Mouse (Mus musculus): ENCODE data around the gene Ascc2. TPM values are rescaled to one million over a fixed set of nuclear protein-coding genes. Genes with fewer than 3 reads are reported as not detected.

Gene Ascc2
- polyA plus RNA-seq (2014; fragmentation: Nextera tagmentation; extraction: Ambion mirVana): 28.4 and 29.0 TPM in 2 replicates

DNA sequence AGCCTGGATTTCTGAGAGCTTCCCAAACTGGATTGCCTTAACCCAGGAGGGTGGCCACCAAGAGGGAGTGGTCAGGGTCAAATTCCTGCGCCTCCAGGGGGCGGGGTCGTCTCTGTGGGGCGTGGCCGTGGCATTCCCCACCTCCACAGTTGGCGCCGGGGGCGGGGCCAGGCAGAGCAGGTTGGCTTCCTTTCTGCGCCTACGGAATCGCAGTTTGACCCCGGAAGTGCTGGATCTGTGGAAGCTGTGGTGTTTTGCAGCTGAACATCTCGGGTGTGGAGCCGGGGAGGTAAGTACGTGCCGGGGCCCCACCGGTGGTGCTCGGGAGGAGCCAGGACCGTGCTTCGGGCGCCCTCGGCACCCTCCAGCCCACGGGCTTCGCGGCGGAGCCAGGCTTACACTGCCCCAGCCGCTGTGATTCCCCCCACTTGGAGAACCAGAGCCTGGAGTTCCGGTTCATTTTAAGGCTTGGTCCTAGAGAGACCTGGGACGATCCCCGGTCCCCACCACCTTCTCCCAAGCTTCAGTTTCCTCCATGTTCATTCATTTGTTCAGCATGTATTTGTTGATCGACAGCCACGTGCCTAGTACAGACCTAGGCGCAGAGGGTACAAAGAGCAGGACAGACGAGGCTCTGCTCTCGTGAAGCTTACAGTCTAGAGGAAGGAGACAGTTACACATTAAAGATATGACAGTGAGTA lies at the start of gene Ascc2:
TSS of gene Ascc2 (plus strand) at position 214 of the 701 bp plus-strand sequence.
- Histone ChIP-seq H3K4me2 (peak within 1 kb of the TSS; percentile 77), H3K27me3 (ENCODE audit: control insufficient read depth, insufficient read depth, low read length) (no peaks in the 10 kb centered on the region), H3K27ac (ENCODE audit: low read depth, low read length) (peak within 1 kb of the TSS; percentile 74), H3K4me3 (ENCODE audit: low read depth, low read length) (peak within 1 kb of the TSS; percentile 86), H3K4me1 (ENCODE audit: control insufficient read depth, insufficient read depth, low read length) (peaks cover 8% of the 10 kb centered on the region), H3K36me3 (ENCODE audit: control insufficient read depth, insufficient read depth, low read length) (no peaks in the 10 kb centered on the region), H3K9me3 (replicated peaks; ENCODE audit: control insufficient read depth, low read length) (no peaks in the 10 kb centered on the region), H3K9ac (ENCODE audit: low read depth, low read length) (peak within 1 kb of the TSS; percentile 80)
- peak; percentile 93 for ATAC-seq (replicated peaks; ENCODE audit: insufficient number of reproducible peaks, low FRiP score, low TSS enrichment)
- under 1% methylated on average over 35 of the region's 35 CpGs for WGBS (ENCODE audit: insufficient replicate concordance)

DNA sequence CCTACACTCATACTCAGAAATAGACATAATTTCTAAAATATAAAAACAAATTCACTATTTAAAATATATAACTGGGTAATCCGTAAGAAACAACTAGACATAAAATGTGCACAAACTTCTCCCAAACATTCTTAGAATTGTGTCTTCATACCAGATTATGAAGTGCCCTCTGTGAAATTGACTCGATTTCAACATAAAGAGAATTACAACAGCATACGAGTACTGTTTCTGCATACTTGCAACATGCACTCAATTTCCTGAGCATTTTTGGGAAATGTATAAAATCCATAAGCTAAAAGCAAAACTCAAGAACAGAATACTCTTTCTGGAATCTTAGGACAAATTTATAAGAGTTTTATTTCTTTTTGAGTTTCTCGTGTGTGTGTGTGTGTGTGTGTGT lies 45.7 kb upstream of the Ascc2 start:
- Histone ChIP-seq H3K27me3 (ENCODE audit: control insufficient read depth, insufficient read depth, low read length) (no peaks in the 10 kb centered on the region), H3K9me3 (replicated peaks; ENCODE audit: control insufficient read depth, low read length) (no peaks in the 10 kb centered on the region), H3K4me2 (no peak overlapping the region), H3K9ac (ENCODE audit: low read depth, low read length) (no peak overlapping the region), H3K4me1 (ENCODE audit: control insufficient read depth, insufficient read depth, low read length) (peaks cover 11% of the 10 kb centered on the region), H3K36me3 (ENCODE audit: control insufficient read depth, insufficient read depth, low read length) (no peaks in the 10 kb centered on the region), H3K27ac (ENCODE audit: low read depth, low read length) (no peak overlapping the region), H3K4me3 (ENCODE audit: low read depth, low read length) (no peak overlapping the region)
- no peak for ATAC-seq (replicated peaks; ENCODE audit: insufficient number of reproducible peaks, low FRiP score, low TSS enrichment)
- 86% methylated on average over 4 of the region's 4 CpGs for WGBS (ENCODE audit: insufficient replicate concordance)

DNA sequence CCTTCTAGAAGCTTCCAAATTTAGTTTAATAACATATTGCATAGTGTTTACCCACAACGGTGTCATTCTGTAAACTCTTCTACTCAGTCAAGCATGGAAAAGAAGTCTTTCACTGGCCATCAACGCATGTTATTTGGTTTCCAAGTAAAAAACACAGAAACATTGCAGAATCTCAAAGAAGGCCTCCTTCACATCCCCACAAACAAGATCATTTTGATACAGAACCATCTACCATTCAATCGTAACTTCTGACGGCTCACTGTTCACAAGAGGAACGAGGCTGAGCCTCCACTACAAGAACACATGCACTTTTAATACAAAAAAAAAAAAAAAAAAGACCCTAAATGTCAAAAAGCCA lies 44.1 kb upstream of the Ascc2 start:
- no peaks in the 10 kb centered on the region for H3K9me3 ChIP-seq (replicated peaks; ENCODE audit: control insufficient read depth, low read length)
- H3K4me2 ChIP-seq: peak overlapping the region; percentile 73
- H3K9ac ChIP-seq (ENCODE audit: low read depth, low read length): peak overlapping the region; percentile 98
- no peak for ATAC-seq (replicated peaks; ENCODE audit: insufficient number of reproducible peaks, low FRiP score, low TSS enrichment)
- H3K4me1 ChIP-seq (ENCODE audit: control insufficient read depth, insufficient read depth, low read length): peaks cover 11% of the 10 kb centered on the region
- H3K36me3 ChIP-seq (ENCODE audit: control insufficient read depth, insufficient read depth, low read length): no peaks in the 10 kb centered on the region
- H3K27me3 ChIP-seq (ENCODE audit: control insufficient read depth, insufficient read depth, low read length): no peaks in the 10 kb centered on the region
- 35% methylated on average over 5 of the region's 5 CpGs for WGBS (ENCODE audit: insufficient replicate concordance)
- H3K4me3 ChIP-seq (ENCODE audit: low read depth, low read length): peak overlapping the region; percentile 98
- no peak overlapping the region for H3K27ac ChIP-seq (ENCODE audit: low read depth, low read length)

DNA sequence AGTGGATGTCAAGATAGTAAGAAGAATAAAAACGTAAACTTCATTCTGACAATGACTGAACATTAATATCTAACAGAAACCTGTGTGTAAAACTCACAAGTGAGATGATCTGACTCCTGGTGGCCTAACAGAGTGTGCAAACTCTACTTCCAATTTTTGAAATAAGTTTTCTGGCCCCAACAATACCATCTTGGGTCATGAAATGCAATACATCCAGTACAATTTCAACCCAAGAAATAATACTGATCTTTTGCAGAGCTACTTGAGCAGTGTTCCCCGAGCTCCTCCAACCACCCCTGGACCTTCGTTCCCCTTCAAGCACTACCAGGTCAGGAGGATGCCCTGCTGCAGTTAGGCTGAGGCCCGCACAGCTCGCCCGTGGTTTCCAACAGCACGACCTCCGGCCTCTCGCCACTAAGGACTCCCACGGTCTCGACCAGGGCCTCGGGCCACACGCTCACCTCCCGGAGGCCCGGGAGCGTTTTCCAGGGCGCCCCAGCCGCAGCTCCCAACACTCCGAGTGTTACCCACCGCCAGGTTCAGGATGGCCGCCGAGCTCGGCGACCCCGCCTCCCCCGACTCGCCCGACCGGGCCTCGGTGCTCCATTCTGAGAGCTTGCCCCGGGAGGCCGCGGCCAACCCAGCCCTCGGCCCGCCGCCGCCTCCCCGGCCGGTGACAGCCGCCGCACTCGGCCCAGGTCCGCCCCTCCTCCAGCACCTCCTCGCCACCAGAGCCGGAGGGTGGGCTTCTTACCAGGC lies 43.5 kb upstream of the Ascc2 start:
- H3K36me3 ChIP-seq (ENCODE audit: control insufficient read depth, insufficient read depth, low read length): no peaks in the 10 kb centered on the region
- H3K4me2 ChIP-seq: peak overlapping the region; percentile 73
- no peaks in the 10 kb centered on the region for H3K27me3 ChIP-seq (ENCODE audit: control insufficient read depth, insufficient read depth, low read length)
- no peaks in the 10 kb centered on the region for H3K9me3 ChIP-seq (replicated peaks; ENCODE audit: control insufficient read depth, low read length)
- under 1% methylated on average over 45 of the region's 45 CpGs for WGBS (ENCODE audit: insufficient replicate concordance)
- peaks cover 11% of the 10 kb centered on the region for H3K4me1 ChIP-seq (ENCODE audit: control insufficient read depth, insufficient read depth, low read length)
- H3K4me3 ChIP-seq (ENCODE audit: low read depth, low read length): peak overlapping the region; percentile 98
- peak; percentile 88 for ATAC-seq (replicated peaks; ENCODE audit: insufficient number of reproducible peaks, low FRiP score, low TSS enrichment)
- peak overlapping the region; percentile 91 for H3K27ac ChIP-seq (ENCODE audit: low read depth, low read length)
- H3K9ac ChIP-seq (ENCODE audit: low read depth, low read length): peak overlapping the region; percentile 98

DNA sequence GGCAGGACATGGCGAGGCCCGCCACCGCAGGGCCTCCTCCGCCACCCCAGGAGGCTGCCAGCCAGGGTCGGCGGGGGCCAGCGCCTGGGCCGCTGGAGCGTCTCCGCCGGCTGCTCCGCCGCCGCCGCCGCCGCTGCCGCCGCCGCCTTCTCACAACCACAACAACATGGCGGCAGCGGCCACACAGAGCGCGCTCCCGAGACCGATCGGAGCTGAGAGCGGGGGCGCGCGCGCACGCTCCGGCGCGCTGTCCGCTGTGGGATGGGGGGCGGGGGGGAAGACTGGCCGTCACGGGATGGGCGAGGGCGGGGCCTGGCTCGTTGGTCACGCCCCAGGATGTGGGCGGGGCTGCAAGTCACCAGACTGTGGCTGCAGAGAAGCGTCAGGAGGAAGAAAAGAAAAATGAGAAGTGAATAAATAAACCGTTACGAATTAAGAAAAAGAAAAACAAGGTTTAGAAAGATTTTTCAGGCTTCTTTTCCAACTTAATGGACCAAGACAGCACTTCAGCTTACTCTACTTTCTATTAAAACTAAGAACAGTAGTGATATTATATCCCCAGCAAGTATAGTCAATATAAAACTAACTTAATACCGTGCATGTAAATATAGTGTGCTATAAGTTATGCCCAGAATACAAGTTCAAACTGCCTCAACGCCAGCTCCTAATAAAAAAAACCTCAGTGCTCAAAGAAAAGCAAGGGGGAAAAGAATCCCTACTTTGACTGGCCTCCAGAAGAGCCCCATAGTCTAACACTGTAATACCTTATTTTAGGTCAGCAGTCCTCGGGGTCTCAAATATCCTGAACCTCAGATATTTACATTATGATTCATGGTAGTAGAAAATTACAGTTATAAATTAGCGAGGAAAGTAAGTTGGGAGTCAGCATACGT lies 42.7 kb upstream of the Ascc2 start, which contains the start of gene Mtmr3:
TSS of gene Mtmr3 (minus strand) at position 256 of the 893 bp plus-strand sequence.
- no peaks in the 10 kb centered on the region for H3K9me3 ChIP-seq (replicated peaks; ENCODE audit: control insufficient read depth, low read length)
- peaks cover 11% of the 10 kb centered on the region for H3K4me1 ChIP-seq (ENCODE audit: control insufficient read depth, insufficient read depth, low read length)
- H3K36me3 ChIP-seq (ENCODE audit: control insufficient read depth, insufficient read depth, low read length): no peaks in the 10 kb centered on the region
- WGBS (ENCODE audit: insufficient replicate concordance): 5% methylated on average over 41 of the region's 53 CpGs
- H3K27me3 ChIP-seq (ENCODE audit: control insufficient read depth, insufficient read depth, low read length): no peaks in the 10 kb centered on the region
- H3K4me2 ChIP-seq: peak within 1 kb of the TSS; percentile 73
- peak within 1 kb of the TSS; percentile 91 for H3K27ac ChIP-seq (ENCODE audit: low read depth, low read length)
- ATAC-seq (replicated peaks; ENCODE audit: insufficient number of reproducible peaks, low FRiP score, low TSS enrichment): peak; percentile 91
- peak within 1 kb of the TSS; percentile 98 for H3K4me3 ChIP-seq (ENCODE audit: low read depth, low read length)
- H3K9ac ChIP-seq (ENCODE audit: low read depth, low read length): peak within 1 kb of the TSS; percentile 98

DNA sequence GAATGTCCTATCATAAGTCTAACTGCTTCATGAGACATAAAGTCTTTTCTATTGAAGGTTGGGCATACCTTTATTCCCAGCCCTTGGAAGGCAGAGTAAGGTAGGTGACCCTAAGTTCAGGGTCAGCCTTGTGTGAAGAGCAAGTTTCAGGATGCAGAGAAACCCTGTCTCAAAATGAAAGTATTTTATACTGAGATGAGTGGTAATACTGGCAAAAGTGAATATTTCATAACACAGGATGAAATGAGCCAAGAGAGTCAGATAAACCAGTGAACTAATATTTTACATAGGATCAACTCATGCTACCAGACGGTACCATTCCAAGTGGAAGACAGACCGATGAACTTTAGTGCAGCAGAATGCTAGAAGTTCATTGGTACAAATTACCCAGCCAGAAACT lies 39.1 kb upstream of the Ascc2 start:
- no peak overlapping the region for H3K9ac ChIP-seq (ENCODE audit: low read depth, low read length)
- H3K4me2 ChIP-seq: no peak overlapping the region
- no peaks in the 10 kb centered on the region for H3K27me3 ChIP-seq (ENCODE audit: control insufficient read depth, insufficient read depth, low read length)
- no peaks in the 10 kb centered on the region for H3K9me3 ChIP-seq (replicated peaks; ENCODE audit: control insufficient read depth, low read length)
- H3K4me1 ChIP-seq (ENCODE audit: control insufficient read depth, insufficient read depth, low read length): peaks cover 8% of the 10 kb centered on the region
- 92% methylated on average over 2 of the region's 2 CpGs for WGBS (ENCODE audit: insufficient replicate concordance)
- ATAC-seq (replicated peaks; ENCODE audit: insufficient number of reproducible peaks, low FRiP score, low TSS enrichment): no peak
- H3K4me3 ChIP-seq (ENCODE audit: low read depth, low read length): no peak overlapping the region
- H3K36me3 ChIP-seq (ENCODE audit: control insufficient read depth, insufficient read depth, low read length): no peaks in the 10 kb centered on the region
- no peak overlapping the region for H3K27ac ChIP-seq (ENCODE audit: low read depth, low read length)

DNA sequence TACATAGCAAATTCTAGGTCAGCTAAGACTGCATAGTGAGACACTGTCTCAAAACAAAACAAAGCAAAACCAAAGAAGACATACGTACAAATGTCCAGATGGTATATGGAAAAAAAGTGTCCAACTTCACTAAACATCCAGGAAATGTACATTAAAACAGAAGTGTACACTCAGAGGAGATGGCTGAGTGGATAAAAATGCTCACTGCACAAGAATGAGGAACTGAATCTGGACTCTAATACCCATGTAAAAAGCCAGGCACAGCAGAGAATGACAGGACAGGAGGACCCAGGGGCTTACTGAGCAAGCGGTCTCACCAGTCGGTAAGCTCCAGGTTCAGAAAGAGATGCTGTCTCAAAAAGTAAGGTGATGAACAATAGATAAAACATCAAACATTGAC lies 37.6 kb upstream of the Ascc2 start:
- Histone ChIP-seq H3K4me2 (no peak overlapping the region), H3K27me3 (ENCODE audit: control insufficient read depth, insufficient read depth, low read length) (no peaks in the 10 kb centered on the region), H3K4me1 (ENCODE audit: control insufficient read depth, insufficient read depth, low read length) (peaks cover 12% of the 10 kb centered on the region; the same call in 1 of the 2 replicates), H3K36me3 (ENCODE audit: control insufficient read depth, insufficient read depth, low read length) (no peaks in the 10 kb centered on the region), H3K27ac (ENCODE audit: low read depth, low read length) (no peak overlapping the region), H3K9me3 (replicated peaks; ENCODE audit: control insufficient read depth, low read length) (no peaks in the 10 kb centered on the region), H3K9ac (ENCODE audit: low read depth, low read length) (no peak overlapping the region), H3K4me3 (ENCODE audit: low read depth, low read length) (no peak overlapping the region)
- no peak for ATAC-seq (replicated peaks; ENCODE audit: insufficient number of reproducible peaks, low FRiP score, low TSS enrichment)
- WGBS (ENCODE audit: insufficient replicate concordance): 92% methylated on average over 3 of the region's 3 CpGs

DNA sequence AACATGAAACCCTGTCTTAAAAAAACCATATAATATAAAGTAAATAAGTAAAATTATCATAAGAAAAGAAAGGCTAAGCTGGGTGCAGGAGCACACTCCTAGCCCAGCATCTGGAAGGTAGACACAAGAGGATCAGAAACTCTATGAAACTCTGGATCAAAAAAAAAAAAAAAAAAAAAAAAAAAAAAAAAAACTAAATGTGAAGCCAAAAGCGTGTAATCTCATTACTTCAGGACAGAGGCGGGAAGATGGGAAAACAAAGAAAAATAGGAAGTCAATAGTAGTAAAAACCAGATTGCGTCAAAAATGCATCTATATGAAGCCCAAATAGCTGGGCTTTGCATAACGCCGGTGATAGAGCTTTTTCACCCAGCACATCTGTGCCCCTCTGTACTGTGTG lies 35.7 kb upstream of the Ascc2 start:
- Histone ChIP-seq H3K27ac (ENCODE audit: low read depth, low read length) (no peak overlapping the region), H3K36me3 (ENCODE audit: control insufficient read depth, insufficient read depth, low read length) (no peaks in the 10 kb centered on the region), H3K9ac (ENCODE audit: low read depth, low read length) (no peak overlapping the region), H3K27me3 (ENCODE audit: control insufficient read depth, insufficient read depth, low read length) (no peaks in the 10 kb centered on the region), H3K4me1 (ENCODE audit: control insufficient read depth, insufficient read depth, low read length) (peaks cover 17% of the 10 kb centered on the region; the same call in 1 of the 2 replicates), H3K4me2 (no peak overlapping the region), H3K9me3 (replicated peaks; ENCODE audit: control insufficient read depth, low read length) (no peaks in the 10 kb centered on the region), H3K4me3 (ENCODE audit: low read depth, low read length) (no peak overlapping the region)
- 89% methylated on average over 5 of the region's 5 CpGs for WGBS (ENCODE audit: insufficient replicate concordance)
- no peak for ATAC-seq (replicated peaks; ENCODE audit: insufficient number of reproducible peaks, low FRiP score, low TSS enrichment)
